Mouse (Mus musculus) right cerebral cortex, adult 2 months (tissue): ENCODE measurements around the gene Obox6.

Experiments used
- DNase-seq, 2 experiments: peaks; one replicate each; pipeline ENCODE4 v3.0.0; 2021 to 2022; ENCODE audit warnings: low spot score in 2 of 2

Gene Obox6

DNA sequence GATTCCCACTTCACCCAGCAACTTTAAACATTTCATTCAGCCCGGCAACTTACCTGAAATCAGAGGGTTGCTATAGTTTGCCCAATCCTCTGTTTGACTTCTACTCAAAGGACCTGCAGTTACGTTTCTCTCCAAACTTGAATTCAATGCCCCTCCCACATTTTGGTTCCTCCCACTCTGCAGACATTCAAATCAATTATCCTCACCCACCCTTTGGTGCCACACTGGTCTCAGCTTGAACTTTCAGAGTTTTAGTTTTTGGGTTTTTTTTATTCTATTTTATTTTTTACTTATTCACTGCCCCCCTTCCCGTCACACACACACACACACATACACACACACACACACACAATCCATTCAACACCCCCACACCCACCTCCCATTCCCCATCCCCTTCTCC lies at the start of gene Obox6:
Gene Obox6, minus strand, starts transcription at position 101 of the 400 bp plus-strand sequence.
- no peak for DNase-seq

DNA sequence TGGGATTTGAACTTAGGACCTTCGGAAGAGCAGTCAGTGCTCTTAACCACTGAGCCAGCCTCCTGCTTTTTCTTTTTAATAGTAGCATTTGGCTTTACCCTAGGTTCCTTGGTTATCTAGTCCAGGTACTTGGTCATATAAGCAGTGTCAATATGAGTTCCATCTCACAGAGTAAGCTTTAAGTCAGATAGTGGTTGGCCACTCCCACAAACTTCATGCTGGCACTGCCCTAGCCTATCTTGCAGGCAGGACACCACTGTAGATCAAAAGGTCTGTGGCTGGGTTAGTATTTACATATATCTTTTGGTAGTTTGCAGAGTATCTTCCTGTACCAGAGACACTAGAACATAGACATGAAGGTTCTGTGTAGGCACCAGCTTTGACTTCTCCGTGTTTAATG lies 44.6 kb upstream of the Obox6 start:
- no peak for DNase-seq

DNA sequence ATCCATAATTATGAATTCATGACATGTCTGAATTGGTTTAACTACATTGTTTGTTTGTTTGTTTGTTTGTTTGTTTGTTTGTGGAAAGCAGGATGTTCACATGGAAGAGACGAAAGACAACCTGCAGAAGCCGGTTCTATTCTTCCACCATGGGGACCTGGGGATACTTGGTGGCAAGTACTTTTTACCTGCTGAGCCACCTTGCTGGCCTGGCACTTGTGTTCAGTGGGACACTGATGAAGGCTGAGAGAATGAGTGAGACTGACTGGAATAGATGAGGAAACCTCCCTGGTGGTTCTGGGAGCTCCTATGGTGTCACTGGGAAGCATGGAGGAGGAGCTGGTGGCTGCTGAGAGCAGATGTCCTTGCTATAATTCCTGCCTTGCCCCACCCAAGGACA lies 42.8 kb upstream of the Obox6 start, which contains the start of gene Crxos:
Gene Crxos, plus strand, starts transcription at position 301 of the 400 bp plus-strand sequence.
- DNase-seq: no peak

DNA sequence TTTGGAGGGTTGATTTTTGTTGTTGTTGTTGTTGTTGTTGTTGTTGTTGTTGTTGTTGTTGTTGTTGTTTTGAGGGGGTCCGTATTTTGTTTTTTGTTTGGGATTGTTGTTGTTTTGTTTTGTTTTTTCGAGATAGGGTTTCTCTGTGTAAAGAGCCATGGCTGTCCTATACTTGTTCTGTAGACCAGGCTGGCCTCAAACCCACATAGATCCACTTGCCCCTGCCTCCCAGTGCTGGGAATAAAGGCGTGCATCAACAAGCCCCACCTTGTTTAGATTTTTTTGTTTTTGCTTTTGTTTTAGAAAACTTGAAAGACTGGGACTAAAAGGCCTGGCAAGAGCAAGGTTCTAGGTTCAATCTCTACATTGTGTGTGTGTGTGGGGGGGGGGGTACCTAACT lies 42.4 kb upstream of the Obox6 start:
- no peak for DNase-seq

DNA sequence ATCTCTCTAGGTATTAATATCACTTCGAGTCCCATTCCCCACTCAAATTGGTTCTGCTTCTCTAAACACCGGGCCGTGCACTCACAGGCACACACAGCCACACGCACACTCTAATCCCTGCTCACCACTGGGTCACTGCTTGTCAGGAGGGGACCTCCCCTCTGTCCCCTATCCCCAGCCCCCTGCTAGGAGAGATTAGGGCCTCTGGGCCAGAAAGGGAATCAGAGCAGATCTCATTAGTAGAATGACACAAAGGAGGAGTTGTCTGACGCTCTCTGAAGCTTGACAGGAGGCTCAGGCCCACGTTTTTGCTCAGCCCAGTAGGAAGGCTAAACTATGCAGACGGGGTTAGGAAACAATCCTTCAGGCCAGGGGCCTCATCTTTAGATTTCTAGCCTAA lies 41.9 kb upstream of the Obox6 start:
- no peak for DNase-seq

DNA sequence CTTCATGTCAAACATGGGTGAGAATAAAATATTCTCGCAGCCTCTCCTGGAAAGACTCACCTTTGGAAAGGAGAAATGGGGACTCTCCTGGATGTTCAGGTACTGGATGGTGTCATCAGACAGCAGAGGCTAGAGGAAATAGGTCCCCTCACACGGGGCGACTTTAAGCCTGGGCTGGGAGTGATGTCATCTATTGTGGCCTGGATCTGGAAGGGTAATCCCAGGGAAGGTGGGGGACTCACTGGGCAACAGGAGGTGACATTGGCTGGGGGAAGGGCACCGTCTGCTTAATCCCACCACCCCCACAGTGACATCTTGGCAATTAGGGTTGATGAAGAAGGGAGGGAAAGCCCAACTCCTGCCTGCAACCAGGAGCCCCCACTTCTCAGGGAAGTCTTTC lies 40.3 kb upstream of the Obox6 start, which contains the start of gene Crx:
Gene Crx, minus strand, starts transcription at position 213 of the 400 bp plus-strand sequence.
- no peak for DNase-seq

DNA sequence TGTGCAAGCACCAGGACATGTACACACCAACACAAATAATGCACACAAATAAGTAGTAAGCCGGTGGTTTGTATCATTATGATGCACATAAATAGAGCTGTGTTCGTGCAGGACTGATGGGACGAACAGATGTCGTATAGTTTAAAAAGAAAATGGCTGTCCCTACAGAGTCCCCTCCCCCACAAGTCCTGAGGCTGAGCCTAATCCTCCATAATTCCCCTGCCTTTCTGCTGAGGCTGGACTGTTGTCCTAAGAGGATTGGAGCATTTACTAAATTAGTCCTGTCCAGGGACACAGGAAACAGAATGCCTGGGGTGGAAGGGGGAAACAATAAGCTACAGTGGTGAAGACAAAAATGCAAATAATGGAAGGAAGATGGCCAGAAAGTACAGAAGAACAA lies 24.6 kb upstream of the Obox6 start:
- no peak for DNase-seq

DNA sequence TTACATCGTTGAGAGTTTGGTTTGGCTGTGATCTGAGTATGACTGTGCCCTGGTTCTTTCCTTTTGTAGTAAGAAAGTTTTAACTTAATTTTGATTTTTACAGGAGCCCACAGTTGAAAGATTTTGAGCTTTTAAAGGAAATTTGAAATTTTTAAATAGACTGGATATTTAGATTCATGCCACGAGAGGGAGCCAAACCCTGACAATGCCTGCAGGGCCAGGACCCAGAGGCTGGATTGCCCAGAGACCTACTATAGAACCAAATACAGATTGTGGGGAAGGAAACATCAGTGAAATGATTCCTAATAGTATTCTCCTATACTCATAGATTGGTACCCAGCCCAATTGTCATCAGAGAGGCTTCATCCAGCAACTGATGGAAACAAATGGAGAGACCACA lies 20.2 kb upstream of the Obox6 start:
- DNase-seq: no peak
